ENCODE assay signal across 21 mouse cellular contexts in genomic region chr17:80760344-80761145, GRCm38 (mm10). TPM values are rescaled to one million over a fixed set of nuclear protein-coding genes. Genes with fewer than 3 reads are reported as not detected.
A peak's percentile ranks its signal among the peaks of the same experiment; 100 is the strongest.
DNase-seq lines count a peak whose midpoint lies in the region; ATAC-seq and TF ChIP-seq lines count a peak whose summit lies in the region.
"Had no signal": no experiment of that assay in that cellular context is flagged by ENCODE, and none has a peak within 500 bp of the region (broad histone marks: within the 10 kb centered on the region; RNA-seq: fewer than 3 reads in every experiment).

No protein-coding gene starts in this region.

- H3K4me1 ChIP-seq in liver, embryonic 16.5 days (ENCODE audit: control insufficient read depth, low read depth, low read length) = no peaks in the 10 kb centered on the region; the same call in 1 of the 2 replicates
- H3K4me1 ChIP-seq: hindbrain, embryonic 12.5 days had no signal

- peak; percentile 90 for ATAC-seq in liver, embryonic 16.5 days (ENCODE audit: low read depth)
- ATAC-seq: forebrain, embryonic 15.5 days; midbrain, embryonic 16.5 days had no signal

- H3K4me2 ChIP-seq in liver, embryonic 16.5 days (ENCODE audit: low read depth, low read length) = no peak overlapping the region
- H3K4me2 ChIP-seq: embryonic facial prominence, embryonic 13.5 days; forebrain, embryonic 15.5 days; heart, embryonic 12.5 days; hindbrain, embryonic 12.5 days; kidney, embryonic 15.5 days; limb, embryonic 15.5 days had no signal

- H3K9ac ChIP-seq in liver, embryonic 16.5 days (ENCODE audit: low read depth, low read length) = no peak overlapping the region
- H3K9ac ChIP-seq: embryonic facial prominence, embryonic 13.5 days; forebrain, embryonic 15.5 days; heart, embryonic 12.5 days; hindbrain, embryonic 12.5 days; kidney, embryonic 15.5 days; limb, embryonic 15.5 days had no signal

- peak overlapping the region; percentile 40 for H3K27ac ChIP-seq in layer of hippocampus, adult 2 months
- peak overlapping the region; percentile 22; the same call in 1 of the 2 replicates for H3K27ac ChIP-seq in liver, embryonic 16.5 days (ENCODE audit: low read length)
- H3K27ac ChIP-seq: embryonic facial prominence, embryonic 13.5 days; forebrain, embryonic 15.5 days; hindbrain, embryonic 12.5 days; kidney, embryonic 15.5 days; limb, embryonic 15.5 days had no signal

- no peak for TF ChIP-seq CTCF in layer of hippocampus, adult 2 months (conservative IDR thresholded peaks at IDR 0.05)

- H3K4me3 ChIP-seq in layer of hippocampus, adult 2 months = no peak overlapping the region
- no peak overlapping the region for H3K4me3 ChIP-seq in liver, embryonic 16.5 days (ENCODE audit: low read depth, low read length)
- H3K4me3 ChIP-seq: embryonic facial prominence, embryonic 13.5 days; forebrain, embryonic 15.5 days; heart, embryonic 12.5 days; hindbrain, embryonic 12.5 days; kidney, embryonic 15.5 days; limb, embryonic 15.5 days; megakaryocyte, embryonic 14.5 days had no signal

- no peaks in the 10 kb centered on the region for H3K27me3 ChIP-seq in liver, embryonic 16.5 days (ENCODE audit: control insufficient read depth, insufficient read depth, low read depth, low read length)
- H3K27me3 ChIP-seq: embryonic facial prominence, embryonic 13.5 days; forebrain, embryonic 15.5 days; heart, embryonic 12.5 days; hindbrain, embryonic 12.5 days; kidney, embryonic 15.5 days; limb, embryonic 15.5 days had no signal

- 68% methylated on average over 16 of the region's 16 CpGs for WGBS in liver, embryonic 16.5 days (ENCODE audit: insufficient replicate concordance)

- peak in 1 of 2 experiments; percentile 18 for DNase-seq in layer of hippocampus, adult 2 months (ENCODE audit: low spot score in 2 of 2)
- DNase-seq in layer of hippocampus, postnatal 25 days (ENCODE audit: extremely low spot score in 1 of 2, low spot score in 1 of 2) = no peak
- peak; percentile 36 for DNase-seq in lung, postnatal 36 days
- no peak for DNase-seq in lung, postnatal 10 days
- DNase-seq in telencephalon, adult 2 months (ENCODE audit: low read depth, low spot score) = peak; percentile 77
- DNase-seq in natural killer cell, adult 2 months (ENCODE audit: low spot score in 2 of 2) = no peak
- DNase-seq: adrenal gland, adult 8-10 months; cerebellum, adult 11 months; cerebellum, postnatal 10 days; heart, postnatal 14 days; lung, postnatal 14 days; thymus, postnatal 4 days had no signal

- H3K36me3 ChIP-seq in liver, embryonic 16.5 days (ENCODE audit: control insufficient read depth, insufficient read depth) = no peaks in the 10 kb centered on the region
- H3K36me3 ChIP-seq: embryonic facial prominence, embryonic 13.5 days; forebrain, embryonic 15.5 days; heart, embryonic 12.5 days; hindbrain, embryonic 12.5 days; kidney, embryonic 15.5 days; limb, embryonic 15.5 days had no signal

- H3K9me3 ChIP-seq in liver, embryonic 16.5 days (replicated peaks; ENCODE audit: control insufficient read depth, low read length) = no peaks in the 10 kb centered on the region
- H3K9me3 ChIP-seq: embryonic facial prominence, embryonic 13.5 days; forebrain, embryonic 15.5 days; heart, embryonic 12.5 days; hindbrain, embryonic 12.5 days; kidney, embryonic 15.5 days; limb, embryonic 15.5 days; megakaryocyte, embryonic 14.5 days had no signal

RNA-seq across cellular contexts. Expression of gene Map4k3, which starts 32.3 kb away (rescaled TPM):
- total RNA-seq in layer of hippocampus, adult 2 months (2021) = 10 to 100 TPM; 92.9 to 94.1 TPM
- 10 to 100 TPM; 87.8 to 88.7 TPM for total RNA-seq in layer of hippocampus, postnatal 25 days (2021)
- polyA plus RNA-seq in liver, embryonic 16.5 days (2015; fragmentation: Nextera tagmentation; extraction: Ambion mirVana) = 3.6 and 3.7 TPM in 2 replicates

Comparison
In these comparisons a context has a peak if more than half of its experiments do, and no peak if none do; other contexts are left out.
1. DNase-seq: peak in lung, postnatal 36 days (single experiment) and telencephalon, adult 2 months (single experiment); none in layer of hippocampus, postnatal 25 days (0 of 2), lung, postnatal 10 days (single experiment) and natural killer cell, adult 2 months (0 of 2).